Mouse (Mus musculus): Measurements from ENCODE around the gene Tceal3. TPM values are rescaled to one million over a fixed set of nuclear protein-coding genes. Genes with fewer than 3 reads are reported as not detected.
"Not testable (repeated sequence)": the region's sequence is repeated elsewhere in the genome, so short reads cannot be mapped to it uniquely, and the experiment has no call there.

Gene Tceal3
- polyA plus RNA-seq, 1 experiment, result 0.42 TPM

GRCm38 (mm10) chrX:136707446-136708167 is 117.0 kb downstream of the Tceal3 start, which contains the start of gene Tceal1:
Gene Tceal1, plus strand, starts transcription at chrX:136707982.
- Histone ChIP-seq H3K36me3 (ENCODE audit: control insufficient read depth, insufficient read depth, low read length) (no peaks in the 10 kb centered on the region), H3K4me3 (ENCODE audit: insufficient read depth, low read depth, low read length) (peak within 1 kb of the TSS; percentile 58), H3K4me1 (ENCODE audit: control insufficient read depth, insufficient read depth, low read length) (peaks cover 3% of the 10 kb centered on the region; the same call in 1 of the 2 replicates), H3K27me3 (replicated peaks; ENCODE audit: control insufficient read depth, insufficient read depth, low read length) (no peaks in the 10 kb centered on the region), H3K27ac (ENCODE audit: insufficient read depth, low read depth, low read length) (peak within 1 kb of the TSS; percentile 3; the same call in 1 of the 2 replicates)
- DNase-seq, result peak; percentile 64
- no peak for TF ChIP-seq CTCF (conservative IDR thresholded peaks at IDR 0.05; ENCODE audit: insufficient read depth, insufficient read length, low read depth, low read length)
- no peak for TF ChIP-seq POLR2A (IDR thresholded peaks at IDR 0.05; ENCODE audit: low read depth, low read length)
- 2% methylated on average over 15 of the region's 15 CpGs for WGBS

- Histone ChIP-seq H3K4me1 (ENCODE audit: control insufficient read depth, insufficient read depth, low read length) (peaks cover 3% of the 10 kb centered on the region; the same call in 1 of the 2 replicates), H3K27ac (ENCODE audit: insufficient read depth, low read depth, low read length) (peak overlapping the region; percentile 3; the same call in 1 of the 2 replicates), H3K27me3 (replicated peaks; ENCODE audit: control insufficient read depth, insufficient read depth, low read length) (no peaks in the 10 kb centered on the region), H3K36me3 (ENCODE audit: control insufficient read depth, insufficient read depth, low read length) (no peaks in the 10 kb centered on the region), H3K4me3 (ENCODE audit: insufficient read depth, low read depth, low read length) (peak overlapping the region; percentile 58)
- DNase-seq, result peak; percentile 14
- under 1% methylated on average over 16 of the region's 18 CpGs for WGBS
- no peak for TF ChIP-seq POLR2A (IDR thresholded peaks at IDR 0.05; ENCODE audit: low read depth, low read length)
- TF ChIP-seq CTCF (conservative IDR thresholded peaks at IDR 0.05; ENCODE audit: insufficient read depth, insufficient read length, low read depth, low read length), result no peak
Observed at GRCm38 (mm10) chrX:136708168-136708681, 117.6 kb downstream of the Tceal3 start.

- TF ChIP-seq CTCF (conservative IDR thresholded peaks at IDR 0.05; ENCODE audit: insufficient read depth, insufficient read length, low read depth, low read length), result no peak
- no peak for TF ChIP-seq POLR2A (IDR thresholded peaks at IDR 0.05; ENCODE audit: low read depth, low read length)
- Histone ChIP-seq H3K4me1 (ENCODE audit: control insufficient read depth, insufficient read depth, low read length) (peaks cover 3% of the 10 kb centered on the region; the same call in 1 of the 2 replicates), H3K4me3 (ENCODE audit: insufficient read depth, low read depth, low read length) (peak overlapping the region; percentile 58), H3K27me3 (replicated peaks; ENCODE audit: control insufficient read depth, insufficient read depth, low read length) (no peaks in the 10 kb centered on the region), H3K27ac (ENCODE audit: insufficient read depth, low read depth, low read length) (no peak overlapping the region), H3K36me3 (ENCODE audit: control insufficient read depth, insufficient read depth, low read length) (no peaks in the 10 kb centered on the region)
- no peak for DNase-seq
- 16% methylated on average over 14 of the region's 14 CpGs for WGBS
Observed at GRCm38 (mm10) chrX:136708782-136709181, 118.1 kb downstream of the Tceal3 start.

- not testable (repeated sequence) for H3K4me3 ChIP-seq (ENCODE audit: insufficient read depth, low read depth, low read length); DNase-seq; H3K36me3 ChIP-seq (ENCODE audit: control insufficient read depth, insufficient read depth, low read length); H3K27ac ChIP-seq (ENCODE audit: insufficient read depth, low read depth, low read length); H3K4me1 ChIP-seq (ENCODE audit: control insufficient read depth, insufficient read depth, low read length); H3K27me3 ChIP-seq (replicated peaks; ENCODE audit: control insufficient read depth, insufficient read depth, low read length)
- 47% methylated on average over 3 of the region's 3 CpGs for WGBS
Observed at GRCm38 (mm10) chrX:136714742-136715474, 124.3 kb downstream of the Tceal3 start.

Other genes starting within 250 kb of the Tceal3 start
- gene Kir3dl1, start 72.8 kb upstream of the Tceal3 start, polyA plus RNA-seq (2012; rRNA removed), result not detected in 2 replicates
- gene Kir3dl2, start 46.8 kb upstream of the Tceal3 start, polyA plus RNA-seq (2012; rRNA removed), result not detected in 2 replicates
- 1.3 and 1.6 TPM in 2 replicates for gene Tceal1, start 117.1 kb downstream of the Tceal3 start, polyA plus RNA-seq (2012; rRNA removed)
- 20.9 and 33.3 TPM in 2 replicates for gene Morf4l2, start 152.8 kb downstream of the Tceal3 start, polyA plus RNA-seq (2012; rRNA removed)
- not detected in 2 replicates for gene Glra4, start 189.3 kb downstream of the Tceal3 start, polyA plus RNA-seq (2012; rRNA removed)
- gene Plp1, start 231.8 kb downstream of the Tceal3 start, polyA plus RNA-seq (2012; rRNA removed), result 3.6 and 4.4 TPM in 2 replicates

Data from kidney, adult 2 months (tissue).